Mouse (Mus musculus) layer of hippocampus, postnatal 36 days (tissue): ENCODE data around the gene Prdm8. TPM values are rescaled to one million over a fixed set of nuclear protein-coding genes. Genes with fewer than 3 reads are reported as not detected.

Experiments used
- DNase-seq, 2 experiments: peaks; one replicate each; pipeline ENCODE4 v3.0.0; 2022
- total RNA-seq, 2 experiments: library from RNA; stranded (reverse); gene quantifications; 2 replicates each; pipeline ENCODE4 v1.2.3; 2021

The Prdm8 gene
- 100 to 1,000 TPM in 1 of 2 experiments, 10 to 100 TPM in 1; 88.7 to 101 TPM for total RNA-seq

DNA sequence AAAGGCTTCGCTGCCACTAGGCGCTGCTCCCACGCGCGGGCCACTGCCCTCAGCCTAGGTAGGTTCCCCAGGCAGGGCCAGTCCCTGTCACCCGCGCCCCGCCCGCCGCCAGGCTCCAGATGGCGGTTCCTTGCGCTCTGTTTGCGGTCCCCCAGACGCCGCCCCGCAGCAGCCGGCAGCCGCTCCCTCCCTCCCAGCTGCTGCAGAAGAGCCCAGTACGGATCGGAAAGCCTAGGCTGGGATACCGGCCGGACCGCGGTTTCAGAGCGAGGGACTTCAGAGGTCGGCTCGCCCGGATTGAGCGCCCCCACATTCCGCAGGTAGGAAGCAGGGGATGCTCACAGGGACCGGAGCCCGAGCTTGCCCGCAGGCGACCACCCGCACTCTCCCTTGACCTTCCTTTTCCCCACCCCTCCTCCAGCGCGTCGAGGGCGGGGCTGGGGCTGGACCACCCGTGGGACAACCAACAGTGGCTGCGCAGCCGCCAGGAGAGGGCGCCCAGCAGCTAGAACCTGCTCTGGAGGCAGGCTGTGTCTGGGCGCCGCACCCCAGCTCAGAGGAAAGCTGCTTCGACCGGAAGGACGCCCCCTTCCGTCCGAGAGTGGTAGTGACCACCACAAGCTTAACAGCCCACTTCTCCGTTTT is at the start of gene Prdm8:
Gene Prdm8 (plus strand): TSS at position 19 of the 645 bp plus-strand sequence.
- DNase-seq = peak; percentile 79 to 84

DNA sequence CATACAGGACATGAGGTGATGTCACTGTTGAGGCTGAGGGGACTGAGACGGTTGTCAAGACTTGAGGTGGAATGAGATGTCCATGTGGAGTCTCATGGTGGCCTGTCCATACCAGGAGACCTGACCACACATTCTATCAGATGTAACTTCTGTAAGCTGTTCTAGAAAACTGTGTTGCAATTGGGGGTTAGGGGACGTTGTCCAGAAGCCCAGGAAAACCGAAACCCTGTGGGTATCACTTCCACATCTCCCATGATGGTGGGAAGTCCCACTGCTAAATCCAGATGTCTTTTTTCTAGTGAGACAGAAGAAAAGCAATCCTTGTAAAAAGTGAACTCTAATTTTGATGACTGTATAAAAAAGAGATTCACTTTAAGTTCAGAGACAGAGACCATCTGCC is 39.9 kb upstream of the Prdm8 start:
- no peak for DNase-seq

DNA sequence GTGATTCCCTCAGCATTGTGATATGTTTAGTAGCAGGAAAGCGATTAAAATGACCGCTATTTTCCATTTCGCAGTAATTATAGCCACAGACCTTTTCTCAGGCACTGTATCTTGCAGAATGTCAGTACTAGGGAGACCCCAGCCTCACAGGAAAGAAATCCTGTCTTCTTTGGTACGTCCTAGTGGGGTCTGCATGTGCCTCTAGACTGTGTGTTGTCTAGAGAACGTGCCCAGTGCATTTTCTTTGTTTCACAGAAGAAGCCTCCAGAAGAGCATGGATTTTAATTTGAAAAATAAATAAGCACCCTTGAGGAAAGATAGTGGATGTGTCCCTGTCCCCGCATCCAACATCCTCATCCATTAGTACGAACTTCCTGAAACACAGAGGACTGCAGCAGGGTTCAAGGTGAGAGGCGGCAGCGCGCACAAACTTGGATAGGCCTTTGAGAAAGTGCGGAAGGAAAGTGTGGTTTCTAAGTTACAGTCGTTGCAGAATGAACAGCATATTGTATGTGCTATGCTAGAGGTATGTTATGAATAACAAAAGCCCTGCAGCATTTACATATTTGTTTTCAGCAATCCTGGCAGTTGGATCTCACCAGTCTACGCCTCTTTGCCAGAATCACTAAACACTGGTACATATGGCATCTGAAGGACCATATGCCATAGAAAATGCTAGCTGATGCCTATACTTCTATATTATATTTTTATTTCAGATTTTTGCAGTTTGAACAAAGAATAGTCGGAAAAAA is 28.3 kb upstream of the Prdm8 start:
- DNase-seq = no peak

DNA sequence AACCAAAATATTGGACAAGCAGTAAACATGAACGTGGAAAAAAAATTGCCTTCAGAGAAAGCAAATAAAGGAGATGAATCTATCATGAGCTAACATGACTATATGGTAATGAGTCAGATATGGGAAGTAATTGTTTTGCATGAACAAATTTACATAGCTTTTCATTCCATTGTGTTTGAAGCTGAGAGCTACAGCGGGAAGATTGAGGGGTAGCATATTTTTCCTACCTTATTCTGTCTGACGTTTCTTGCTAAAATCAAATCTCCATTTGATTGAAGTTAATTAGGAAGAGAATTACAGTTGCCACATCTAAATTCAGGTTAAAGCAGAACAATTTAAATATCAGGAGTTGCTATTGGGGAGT is 27.7 kb upstream of the Prdm8 start:
- DNase-seq = no peak

DNA sequence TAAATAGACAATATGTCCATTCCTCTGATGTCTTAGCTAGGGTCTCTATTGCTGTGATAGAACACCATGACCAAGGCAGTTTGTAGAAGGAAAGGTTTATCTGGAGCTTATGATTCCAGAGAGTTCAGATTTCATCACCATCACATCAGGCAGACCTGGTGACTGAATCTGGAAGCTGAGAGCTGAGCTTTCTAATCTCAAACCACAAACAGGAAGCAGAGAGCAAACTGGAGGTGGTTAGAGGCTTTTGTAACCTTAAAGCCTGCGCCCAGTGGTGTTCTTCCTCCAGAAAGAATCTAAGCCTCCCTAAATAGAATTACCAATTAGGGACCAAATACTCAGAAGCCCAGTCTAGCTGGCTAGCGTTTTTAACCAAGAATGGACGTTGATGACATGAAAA is 20.1 kb upstream of the Prdm8 start:
- DNase-seq = no peak

DNA sequence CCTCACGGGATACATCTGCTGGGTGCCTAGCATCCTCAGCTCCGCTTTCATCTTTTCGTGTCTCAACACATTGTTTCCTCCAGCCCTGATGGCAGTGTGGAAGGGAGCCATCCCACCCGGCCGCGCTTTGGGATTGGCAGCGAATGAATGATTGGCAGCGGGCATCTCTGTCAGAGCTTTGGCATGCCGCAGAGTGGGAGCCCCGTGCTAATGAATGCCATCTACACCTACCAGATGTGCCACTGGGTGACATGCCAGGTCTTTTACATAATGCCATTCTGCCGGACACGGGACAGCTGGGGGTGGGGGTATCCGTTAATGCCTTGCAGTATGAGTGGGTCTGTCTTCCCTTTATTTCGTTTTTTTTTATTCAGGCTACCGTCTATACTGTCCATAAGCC is 882 bp upstream of the Prdm8 start:
- DNase-seq = peak; percentile 56 to 60

DNA sequence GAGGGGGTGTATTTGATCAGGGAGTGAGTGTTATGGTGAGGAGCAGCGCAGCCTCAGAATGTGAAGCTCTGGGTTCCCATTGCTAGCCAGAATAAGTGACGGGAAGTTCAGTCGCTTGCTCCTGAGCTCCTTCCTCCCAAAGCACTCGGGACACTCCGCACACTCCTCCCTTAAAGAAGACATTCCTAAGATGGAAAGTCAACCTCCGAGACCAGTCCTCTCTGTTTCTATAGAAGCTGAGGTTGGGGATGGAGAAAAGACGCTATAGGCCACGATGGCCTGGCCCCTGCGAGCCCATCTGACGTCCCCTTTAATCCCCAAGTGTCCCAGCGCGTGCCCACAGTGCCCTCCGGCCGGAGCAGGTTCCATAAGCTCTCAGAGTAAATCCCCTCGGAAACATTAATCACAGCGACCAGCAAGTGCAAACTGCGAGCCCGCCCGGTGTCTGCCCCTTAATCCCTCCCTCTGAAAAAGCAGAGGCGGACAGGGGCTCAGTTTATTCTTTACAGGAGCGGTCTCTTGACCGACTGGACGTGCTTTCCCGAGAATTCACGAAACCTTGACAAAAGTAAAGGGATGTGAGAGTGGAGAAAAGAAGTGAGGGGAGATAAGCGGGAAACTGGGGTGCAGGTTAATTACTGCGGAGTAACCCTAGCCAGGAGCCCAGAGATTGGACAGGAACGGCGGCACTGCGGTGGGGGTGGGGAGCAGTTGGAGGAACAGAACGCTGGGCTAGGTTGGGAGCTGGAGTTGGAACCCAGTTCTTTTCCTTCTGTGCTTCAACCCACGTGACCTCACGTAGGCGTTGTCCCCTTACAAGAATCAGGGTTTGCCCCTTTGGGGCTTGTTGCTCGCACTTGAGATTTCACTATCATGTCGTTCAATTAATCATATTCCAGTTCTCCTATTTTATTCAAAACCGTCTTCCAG is 1.6 kb downstream of the Prdm8 start:
- DNase-seq = peak in 1 of 2 experiments; percentile 24

DNA sequence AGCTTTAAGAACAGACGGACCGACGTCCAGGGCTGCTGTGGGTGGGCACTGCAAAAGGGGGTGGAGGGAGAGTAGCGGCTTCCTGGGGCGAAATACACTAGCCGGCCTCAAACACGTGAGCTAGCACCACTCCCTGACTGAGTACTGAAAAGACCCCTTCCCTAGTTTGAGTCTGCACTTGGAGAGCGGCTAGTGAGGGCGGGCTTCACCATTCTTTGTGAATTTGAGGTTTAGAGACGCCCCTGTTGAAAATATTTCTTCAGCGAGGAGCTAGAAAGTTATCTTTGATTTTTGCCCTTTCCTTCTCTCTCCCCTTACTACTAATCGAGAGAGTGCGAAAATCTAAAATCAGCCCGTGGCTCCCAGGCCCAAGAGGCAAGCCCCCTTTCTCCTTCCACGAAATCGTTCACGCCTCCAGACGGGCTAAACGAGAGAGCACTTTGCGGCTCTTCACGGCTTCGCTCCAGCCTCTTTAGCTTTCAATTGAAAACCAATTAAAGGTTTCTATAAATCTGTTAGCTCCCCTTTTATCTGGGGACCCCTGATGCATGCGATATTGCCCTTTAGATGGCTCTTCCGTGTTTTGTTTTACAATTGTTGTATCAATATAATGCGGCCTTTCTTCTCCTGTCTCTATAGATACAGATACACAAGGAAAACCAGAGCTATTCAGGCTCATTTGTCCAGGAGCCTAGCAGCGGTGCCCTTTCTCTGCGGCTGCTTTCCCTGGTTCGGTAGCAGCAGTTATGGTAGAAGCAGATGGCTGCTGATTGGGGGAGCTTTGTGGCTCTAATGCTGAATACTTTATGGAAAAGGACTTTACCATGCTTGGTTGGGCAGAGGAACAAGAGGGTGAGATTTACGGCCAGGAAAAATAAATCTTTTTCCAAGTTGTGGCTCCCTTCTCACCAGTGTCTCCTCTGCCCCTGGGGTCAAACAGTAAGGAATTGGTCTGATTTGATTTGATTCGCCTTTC is 2.7 kb downstream of the Prdm8 start:
- DNase-seq = no peak

DNA sequence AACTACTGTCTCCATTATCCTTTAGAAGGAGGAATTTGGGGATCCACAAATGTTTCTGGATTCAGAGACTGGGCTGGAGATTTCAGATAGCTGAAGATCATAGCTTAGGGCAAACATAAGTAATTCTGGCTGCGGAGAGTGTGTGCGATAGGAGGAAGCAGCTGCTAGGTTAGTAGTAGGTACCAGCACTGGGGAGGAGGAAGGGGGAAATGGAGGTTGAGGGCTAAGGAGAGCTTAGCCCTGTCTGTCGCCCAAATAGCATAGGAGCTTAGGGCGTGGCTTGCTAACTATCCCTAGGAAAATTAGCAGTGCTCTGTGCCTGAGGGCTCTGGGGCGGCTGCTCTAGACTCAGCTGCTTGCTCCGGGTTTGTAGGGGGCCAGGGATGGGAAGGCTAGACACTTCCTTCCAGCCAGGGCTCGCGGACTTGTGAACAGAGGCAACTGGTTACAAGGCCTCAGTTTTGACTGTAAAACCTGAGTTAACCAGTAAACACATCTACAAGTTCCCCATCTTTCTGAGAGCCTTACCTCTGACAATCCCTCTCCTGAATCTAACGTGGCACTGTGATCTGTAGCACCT is 4.7 kb downstream of the Prdm8 start:
- DNase-seq = no peak

DNA sequence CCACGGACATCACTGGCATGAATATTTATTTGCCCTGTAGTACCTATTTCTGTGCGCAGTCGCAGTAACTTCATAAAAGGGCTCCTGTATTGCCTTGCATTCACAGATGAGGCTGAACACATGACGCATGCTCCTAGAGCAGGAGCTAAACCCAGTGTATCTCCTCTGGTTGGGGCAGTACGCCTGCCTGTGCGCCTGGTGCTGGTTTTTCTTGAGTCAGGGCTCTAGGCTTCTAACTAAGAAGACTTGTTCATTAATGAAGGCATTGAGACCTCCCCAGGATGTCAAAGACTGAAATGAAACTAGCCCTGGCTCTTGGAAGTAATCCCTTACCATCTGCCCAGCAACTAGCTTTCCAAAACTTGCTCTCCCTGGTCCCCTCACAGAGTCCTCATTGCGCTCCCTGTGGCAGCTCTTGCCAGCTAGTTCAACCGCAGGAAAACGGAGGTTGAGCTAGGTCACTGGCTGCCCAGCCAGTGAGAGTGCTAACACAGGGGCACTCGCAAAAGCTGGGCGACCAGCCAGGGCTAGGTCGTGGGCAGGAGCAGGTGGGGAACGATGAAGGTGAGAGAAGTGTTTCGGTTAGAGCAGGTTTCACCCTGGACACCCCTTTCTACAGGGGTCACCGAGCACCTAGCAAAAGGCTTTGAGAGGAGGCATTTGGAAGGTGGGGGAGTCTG is 5.6 kb downstream of the Prdm8 start:
- no peak for DNase-seq

DNA sequence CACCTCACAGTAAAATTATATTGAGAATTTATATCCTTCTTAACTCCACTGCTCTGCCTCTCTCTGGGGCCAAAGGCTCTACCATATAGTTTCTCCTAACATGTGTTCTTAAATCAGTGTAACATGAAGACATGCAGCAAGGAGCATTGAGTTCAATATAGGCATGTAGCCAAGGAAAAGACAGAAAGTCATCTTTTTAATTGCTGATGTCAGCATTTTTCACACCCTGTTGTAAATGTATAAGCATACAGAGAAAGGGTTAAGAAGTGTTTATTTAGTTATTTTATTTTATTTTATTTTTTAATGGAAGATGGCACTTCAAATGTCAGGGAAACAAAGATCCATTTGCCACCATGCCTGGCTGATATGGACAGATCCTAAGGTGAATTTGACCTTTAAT is 6.7 kb downstream of the Prdm8 start:
- no peak for DNase-seq

DNA sequence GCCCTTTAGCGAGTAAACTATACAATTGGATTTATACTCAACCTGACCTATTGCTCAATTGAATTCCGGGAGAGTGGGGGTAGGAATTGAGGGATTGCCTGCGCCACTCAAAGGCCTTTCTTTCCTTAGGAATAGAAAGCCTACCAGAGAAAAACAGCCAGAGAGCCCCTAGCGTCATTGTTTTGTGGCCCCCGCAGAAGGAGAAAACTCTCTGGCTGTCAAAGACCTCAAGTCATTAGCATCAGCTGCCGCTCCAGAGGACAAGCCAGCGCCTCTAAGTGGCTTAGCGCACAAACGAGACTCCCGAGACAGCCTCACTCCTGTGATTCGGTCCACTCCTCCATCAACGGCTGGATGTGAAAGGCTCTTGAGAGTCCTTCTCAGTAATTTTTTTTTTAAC is 12.6 kb downstream of the Prdm8 start:
- peak in 1 of 2 experiments; percentile 12 for DNase-seq

DNA sequence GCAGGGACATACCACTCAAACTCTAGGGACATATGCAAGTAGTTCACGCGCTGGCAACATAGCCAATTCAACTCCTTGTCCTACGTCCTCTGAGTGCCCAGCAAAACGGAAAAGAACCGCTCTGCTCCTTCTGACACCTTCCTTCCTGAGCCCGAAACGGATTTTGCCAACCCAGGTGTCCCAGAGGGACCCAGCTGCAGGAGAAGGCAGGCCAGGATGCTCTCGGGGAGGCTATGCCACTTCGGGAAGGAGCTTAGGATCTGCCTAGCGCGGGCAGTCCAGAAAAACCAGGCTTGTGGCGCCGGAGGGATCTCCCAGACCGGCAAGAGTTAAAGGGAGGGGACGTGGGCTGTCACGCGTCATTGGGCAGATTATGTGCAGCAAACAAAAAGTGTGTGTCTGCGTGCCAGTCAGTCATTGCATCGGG is 13.5 kb downstream of the Prdm8 start:
- peak; percentile 71 to 72 for DNase-seq

DNA sequence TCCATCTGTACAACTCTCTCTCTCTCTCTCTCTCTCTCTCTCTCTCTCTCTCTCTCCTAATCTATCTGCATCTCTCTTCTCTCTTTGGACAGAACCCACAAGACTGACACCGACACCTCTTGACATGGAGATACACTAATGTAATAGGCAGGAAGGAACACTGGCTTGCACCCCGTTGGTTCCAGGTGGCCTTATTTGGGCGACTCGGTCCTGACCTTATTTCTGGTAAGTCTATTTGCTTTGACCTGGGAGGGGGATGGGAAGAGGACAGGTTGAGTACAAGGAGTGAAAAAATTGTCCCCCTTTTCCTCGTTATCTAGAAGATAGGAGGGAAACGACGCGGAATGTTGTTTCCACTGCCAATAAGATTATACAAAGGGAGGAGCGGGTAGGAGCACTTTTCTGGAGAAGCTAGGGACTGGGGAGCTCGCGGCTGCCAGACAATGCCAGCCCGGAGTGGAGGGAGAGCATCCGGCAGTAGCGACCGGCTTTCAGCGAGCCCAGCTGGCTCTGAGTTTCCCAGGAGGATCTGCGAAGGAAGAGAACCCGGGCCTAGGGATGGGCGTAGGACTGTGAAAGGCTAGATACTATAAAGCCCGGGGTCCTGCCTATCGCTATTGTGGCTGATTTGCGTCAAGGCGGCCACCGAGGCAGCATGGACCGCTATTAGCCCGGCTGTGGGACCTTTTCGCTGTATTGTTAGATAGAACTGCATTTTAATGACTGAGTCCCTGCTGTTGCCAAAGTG is 14.1 kb downstream of the Prdm8 start:
- peak in 1 of 2 experiments; percentile 20 for DNase-seq

DNA sequence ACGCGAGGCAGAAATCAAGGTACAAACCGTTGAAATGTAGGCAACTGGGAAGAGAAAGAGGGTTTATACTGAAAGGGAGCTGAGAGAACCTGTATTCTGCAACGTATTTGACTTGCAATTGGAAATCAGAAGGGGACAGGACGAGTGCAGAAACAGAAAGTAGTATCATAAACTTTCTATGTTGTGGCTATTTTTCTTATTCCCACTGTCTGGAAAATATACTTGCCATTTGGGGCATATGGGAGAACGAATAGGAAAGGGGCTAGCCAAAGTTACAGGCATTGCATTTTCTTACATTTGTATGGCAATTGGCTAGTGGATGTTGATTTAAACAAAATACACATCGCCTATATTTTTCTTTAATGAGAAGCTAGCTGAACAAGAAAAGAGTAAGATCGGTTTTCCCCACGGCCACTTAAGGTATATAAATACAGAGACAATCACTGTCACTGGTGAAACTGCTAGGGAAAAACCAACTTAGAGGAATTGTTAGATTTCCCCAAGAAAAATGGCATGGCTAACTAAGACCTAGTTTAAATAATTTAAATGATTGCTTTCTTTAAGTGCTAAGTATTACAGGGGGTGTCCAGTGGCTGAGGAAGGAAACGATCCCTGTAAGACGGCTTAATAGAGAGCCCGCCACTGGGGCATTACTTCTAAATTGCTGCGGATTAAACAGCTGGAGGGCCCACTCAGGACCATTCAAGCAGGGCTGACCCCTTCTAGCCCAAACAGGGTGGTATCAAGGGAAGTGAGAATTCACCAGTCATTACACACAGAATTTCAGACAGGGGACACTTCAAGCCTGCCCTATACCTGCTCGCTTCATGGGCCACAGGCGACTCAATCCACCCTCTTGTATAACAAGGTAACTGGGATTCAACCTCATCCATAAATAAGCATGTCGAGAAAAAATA is 14.9 kb downstream of the Prdm8 start:
- DNase-seq = peak in 1 of 2 experiments; percentile 8

DNA sequence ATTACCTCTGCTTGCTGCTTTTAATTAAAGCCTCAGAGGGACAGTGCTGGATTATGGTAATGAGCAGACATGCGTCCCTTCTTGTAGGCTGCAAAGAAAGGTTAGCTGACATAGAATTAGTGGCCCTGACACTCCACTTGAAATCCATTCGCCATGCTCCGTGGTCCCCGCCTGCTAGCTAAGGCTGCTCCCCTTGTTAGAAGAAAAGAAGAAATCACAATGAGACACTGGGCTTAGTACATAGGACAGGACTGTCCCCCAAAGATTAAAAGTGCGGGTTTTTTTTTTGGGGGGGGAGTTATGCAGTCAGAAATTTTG is 15.6 kb downstream of the Prdm8 start:
- no peak for DNase-seq

DNA sequence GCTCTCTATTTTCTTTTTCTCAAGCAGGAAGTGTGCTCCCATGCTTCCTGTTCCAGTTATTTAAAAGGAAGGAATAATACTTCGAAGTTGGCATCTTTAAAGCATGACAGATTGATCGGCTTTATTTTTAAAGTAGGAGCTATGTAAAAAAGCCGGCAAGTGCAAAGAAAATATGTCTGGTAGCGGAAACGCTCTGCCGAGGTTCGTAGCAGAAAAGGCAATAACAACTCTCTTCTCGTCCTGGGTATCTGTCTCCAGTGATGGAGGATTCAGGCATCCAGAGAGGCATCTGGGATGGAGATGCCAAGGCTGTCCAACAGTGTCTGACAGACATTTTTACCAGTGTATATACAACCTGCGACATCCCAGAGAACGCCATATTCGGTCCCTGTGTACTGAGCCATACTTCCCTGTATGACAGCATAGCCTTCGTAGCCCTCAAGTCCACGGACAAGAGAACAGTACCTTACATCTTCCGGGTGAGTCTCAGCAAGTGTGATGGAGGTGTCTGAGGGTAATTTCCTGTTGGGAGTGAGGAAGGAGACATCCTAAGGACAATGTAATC is 16.1 kb downstream of the Prdm8 start:
- DNase-seq = peak in 1 of 2 experiments; percentile 24

DNA sequence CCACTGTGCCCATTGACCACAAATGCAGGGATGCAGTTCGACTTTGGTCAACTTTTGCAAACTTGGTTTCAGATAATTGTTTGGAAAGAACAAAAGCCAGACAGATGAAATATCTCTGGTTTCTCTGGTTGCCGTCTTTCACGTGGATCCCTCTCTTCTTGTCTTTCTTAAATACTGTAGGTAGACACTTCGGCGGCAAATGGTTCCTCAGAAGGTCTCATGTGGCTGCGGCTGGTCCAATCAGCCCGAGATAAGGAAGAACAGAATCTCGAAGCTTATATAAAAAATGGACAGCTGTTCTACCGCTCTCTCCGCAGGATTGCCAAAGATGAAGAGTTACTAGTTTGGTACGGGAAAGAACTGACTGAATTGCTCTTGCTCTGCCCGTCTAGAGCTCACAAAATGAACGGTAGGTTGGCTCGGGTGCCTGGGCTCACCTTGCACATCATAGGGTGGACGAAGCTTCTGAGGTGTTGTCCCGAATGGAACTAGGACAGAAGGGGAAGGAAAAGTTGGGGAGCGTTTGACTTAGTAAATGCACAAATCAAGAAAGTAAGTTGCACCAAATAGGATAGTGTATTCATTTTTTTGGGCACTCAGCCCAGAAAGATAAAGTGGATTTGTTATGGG is 17.4 kb downstream of the Prdm8 start:
- peak in 1 of 2 experiments; percentile 25 for DNase-seq
